Mouse (Mus musculus) frontal cortex, postnatal 36 days (tissue): Measurements from ENCODE around the gene Tspan5.

Source experiments
- DNase-seq, 2 experiments: peaks; one replicate each; pipeline ENCODE4 v3.0.0; 2022; ENCODE audit warnings: low spot score in 2 of 2

Gene Tspan5

DNA sequence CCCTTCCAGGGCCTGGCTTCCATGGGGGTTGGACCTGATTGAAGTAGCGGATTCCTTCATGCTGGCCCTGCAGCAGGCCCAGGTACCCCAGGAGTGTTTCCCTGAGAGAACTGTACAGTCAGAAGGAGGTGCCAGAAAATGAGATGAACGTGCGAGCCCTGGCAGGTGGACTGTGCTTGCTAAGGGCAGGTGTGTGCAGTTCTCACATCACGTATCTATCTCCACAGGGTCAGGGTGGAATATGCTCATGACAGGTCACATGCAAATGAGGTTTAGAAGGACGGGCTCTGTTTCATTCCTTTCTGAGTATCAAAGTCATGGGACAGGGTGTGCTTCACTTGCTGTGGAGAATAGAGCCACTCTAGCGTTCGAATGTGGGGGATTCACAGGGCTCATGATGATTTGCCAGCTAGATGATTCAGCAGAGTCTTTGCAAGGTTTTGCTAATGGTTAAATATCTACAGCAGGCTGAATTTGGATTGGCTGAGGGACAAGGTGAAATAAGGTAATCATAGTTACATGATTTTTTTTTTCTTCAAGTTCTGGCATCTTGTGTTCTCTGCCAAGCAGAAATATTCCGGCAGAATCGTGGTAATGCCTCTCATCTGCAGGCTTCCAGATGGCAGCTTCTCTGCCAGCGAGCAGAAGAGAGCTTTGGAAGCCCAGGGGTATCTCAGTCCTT, 28.8 kb downstream of the Tspan5 start:
- DNase-seq: peak; percentile 65 to 73

DNA sequence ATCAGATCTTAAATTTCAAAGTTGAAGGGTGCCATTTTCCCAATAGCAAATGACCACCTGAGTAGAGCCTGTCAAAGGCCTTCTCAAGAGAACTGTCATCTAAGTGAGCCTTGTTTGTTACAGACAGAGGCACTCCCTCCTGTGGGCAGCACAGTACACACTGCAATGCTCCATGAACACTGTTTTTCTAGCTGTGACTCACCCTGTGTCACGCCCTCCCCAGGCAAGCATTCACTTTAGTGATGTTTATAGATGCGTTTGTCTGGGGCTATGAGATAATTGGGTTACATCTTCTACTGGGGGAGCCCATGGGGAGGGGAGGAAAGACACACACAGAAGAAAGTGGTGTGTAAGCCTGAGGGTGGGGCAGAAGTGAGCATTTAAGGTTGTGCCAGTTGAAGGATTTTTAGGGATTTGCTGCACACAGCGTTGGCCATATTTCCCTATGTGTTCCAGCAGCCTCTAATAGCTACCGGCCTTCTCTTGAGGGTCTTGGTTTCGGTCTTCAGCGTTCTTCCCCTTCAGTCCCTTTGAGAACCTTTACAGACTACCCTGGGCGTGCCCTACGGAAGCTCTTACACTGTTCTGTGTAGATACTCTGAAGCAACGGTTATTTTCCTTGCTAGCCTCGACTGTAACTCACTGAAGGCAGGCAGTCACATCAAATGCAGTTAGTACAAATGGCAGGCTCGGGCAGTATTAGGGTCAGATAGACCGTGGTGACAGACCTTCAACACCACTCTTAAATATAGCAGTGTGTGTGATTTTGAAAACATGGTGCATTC, 29.7 kb downstream of the Tspan5 start:
- DNase-seq: no peak

DNA sequence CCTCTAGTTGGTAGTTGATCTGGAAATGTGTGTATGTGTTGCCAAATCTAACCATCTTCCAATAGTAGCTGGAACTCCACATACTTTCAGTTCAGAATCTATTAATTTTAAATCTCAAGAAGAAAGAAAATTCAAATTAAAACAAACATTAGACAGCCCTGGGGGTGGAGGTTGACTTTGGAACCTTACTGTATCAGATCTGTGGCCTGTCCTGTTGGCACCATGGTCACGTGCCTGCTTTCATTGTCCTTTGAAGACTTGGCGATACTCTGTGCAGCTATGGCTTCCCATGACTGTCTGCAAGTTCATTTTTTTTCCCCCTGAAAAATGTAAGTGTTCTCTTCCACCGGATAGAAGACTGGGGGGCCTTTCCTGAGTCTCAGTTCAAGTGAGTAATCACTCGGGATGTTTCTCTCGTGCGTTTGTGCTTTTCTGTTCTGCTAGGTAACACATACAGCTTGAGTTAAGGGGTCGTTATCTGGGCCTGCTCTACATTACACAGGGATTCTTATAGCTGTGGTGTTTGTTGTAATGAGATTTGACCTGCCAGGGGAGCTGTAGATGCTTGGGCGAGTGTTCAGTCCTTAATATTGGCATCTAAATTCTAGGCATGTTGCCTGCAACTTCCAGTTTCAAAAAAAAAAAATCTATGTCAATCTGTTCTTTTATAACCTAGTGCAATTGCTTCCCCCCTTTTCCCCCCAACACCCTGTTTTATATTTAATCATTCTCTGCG, 32.0 kb downstream of the Tspan5 start:
- no peak for DNase-seq

DNA sequence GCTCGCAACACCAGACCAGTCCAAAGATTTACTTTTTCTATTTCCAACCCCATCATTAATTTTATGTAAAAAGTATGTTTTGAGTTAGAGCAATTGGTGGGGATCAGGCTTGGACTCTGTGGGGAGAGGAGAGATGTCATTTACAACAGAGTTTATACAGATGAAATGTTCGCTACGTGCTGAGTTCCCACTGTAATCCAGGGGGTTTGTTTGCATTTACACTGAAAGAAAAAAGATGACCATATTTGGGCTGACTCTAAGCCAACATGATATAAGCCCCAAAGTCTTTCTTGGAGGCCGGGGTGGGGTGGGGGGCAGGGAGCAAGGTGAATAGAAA, 32.6 kb downstream of the Tspan5 start:
- no peak for DNase-seq

DNA sequence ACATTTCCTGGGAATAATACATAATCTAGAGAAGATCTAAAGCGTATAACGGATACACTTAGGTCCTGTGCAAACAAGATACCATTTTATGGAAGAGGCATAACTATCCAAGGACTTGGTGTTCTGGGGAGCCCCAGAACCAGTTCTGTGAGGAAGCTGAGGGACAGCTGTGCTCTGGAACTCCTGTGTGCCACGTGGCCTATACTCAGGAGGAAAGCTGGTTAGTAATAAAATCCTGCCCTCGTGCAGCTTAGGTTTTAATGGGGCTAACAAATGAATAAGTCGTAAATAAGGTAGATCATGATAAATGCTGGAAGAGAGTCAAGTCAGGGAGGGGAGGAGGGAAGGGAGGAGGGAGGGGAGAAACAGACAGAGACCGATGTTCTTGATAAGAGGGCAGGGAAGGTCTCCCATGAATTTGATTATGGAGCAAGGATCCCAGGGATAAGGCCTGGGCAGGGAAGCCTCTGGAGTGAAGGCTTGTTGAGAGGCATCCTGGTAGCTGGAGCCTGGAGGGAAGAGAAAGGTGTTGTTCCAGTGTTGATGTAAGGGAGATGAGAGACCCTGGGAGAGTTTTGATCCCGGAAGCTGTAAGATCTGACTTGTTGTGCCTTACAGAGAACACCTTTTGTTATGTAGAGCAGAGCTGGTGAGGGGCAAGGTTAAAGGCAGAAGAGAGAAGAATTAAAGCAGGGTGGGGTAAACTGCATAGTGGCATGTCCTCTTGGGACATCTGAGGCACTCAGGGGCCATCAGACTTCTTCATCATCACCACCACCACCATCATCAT, 34.1 kb downstream of the Tspan5 start:
- DNase-seq: no peak

DNA sequence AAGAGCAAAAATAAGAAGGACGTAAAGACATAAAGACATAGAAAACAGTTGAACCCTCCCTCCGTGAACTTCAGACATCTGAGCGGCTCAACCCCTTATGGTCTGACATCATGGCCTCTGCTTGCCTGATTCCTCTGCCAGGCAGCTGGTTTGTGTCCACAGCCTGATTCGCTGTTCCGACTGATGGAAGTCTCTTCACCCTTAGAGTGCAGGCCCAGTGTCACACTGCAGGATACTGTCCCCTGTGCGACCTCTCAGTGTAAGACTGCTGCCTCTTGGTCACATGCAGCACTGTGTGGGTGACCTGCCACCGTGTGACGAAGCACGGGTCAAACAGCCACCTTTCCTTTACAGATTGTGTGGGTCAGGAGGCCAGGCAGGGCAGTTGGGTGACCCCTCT, 39.5 kb downstream of the Tspan5 start:
- DNase-seq: no peak

DNA sequence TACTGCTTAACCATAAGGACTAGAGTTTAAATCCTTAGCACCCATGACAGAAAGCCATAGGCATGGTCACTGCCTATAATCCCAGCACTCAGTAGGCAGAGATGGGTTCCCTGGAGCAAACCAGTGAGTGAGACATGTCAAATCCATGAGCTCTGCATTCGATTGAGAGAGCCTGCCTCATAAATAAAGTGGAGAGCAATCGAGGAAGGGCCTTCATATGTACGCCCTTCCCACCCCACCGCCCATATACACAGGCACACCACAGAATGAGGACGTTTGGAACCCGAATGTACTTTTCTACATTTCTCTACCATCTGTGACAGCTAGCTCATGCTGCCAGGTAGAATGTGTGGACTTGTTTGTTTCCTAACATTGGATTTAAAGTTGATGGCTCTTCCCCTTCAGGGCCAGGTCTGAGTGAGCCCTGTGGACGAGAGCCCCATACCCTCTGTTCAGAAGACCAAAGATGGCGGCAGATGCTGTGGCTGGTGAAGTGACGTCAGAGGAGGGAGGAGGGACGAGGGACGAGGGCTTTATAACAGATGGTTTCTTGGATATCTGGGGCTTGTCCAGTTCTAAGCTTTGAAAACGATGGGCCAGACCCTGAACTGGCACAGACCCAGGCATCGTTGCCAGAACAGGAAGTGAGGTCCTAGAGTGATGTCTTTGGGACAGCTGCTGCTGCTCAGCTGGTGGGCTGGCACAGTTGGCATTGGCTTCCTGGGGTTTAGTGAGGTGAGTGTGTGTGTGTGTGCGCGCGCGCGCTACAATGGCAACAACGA, 42.1 kb downstream of the Tspan5 start:
- no peak for DNase-seq

DNA sequence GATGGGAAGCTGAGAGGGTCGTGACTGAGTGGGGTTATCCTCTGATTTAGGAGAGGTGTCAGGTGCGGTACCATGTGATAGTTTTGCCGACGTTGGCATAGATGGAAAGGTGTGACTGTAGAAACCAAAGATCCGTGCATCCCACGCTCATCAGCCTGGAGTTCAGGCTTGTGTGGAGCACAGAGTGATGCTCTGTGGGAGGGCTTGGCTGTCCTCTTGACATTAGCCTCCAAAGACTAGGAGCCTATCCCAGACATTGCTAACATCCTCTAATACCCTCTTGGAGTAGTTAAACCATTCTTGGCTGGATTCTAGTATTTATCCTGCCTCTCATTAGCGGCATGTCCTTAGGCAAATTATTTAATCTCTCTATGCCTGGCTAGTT, 42.6 kb downstream of the Tspan5 start:
- DNase-seq: no peak

DNA sequence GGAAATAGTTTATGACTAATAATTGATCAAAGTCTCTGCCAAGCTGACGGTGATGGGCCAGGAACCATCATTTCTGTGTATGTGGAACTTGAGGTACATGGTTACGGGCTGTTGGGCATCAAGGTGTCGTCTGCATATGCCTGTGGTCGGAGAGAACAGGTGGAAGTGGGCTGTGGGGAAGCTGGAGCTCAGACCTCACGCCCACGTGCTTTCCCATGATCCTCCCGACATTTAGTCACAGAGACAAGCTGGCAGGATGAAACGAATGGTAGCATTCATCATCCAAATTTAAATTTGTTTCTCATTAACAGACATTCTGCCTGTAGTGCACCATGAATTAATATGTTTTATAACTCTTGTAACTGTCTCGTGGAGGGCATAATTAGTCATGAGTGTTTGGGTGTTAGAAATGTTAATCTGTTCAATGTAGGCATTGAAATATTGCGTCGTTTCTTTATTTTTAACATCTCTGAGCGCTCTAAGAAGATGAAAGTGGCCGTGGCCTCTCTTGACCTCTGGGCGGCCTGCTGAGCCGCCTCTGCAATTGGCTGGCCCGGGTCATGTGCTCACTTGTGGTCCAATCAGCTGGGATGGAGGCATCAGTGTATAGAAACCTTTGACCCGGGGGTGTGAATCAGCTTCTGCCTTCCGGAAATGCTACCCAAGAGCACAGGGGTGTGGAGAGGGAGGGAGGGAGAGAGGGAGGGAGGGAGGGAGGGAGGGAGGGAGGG, 45.9 kb downstream of the Tspan5 start:
- no peak for DNase-seq

DNA sequence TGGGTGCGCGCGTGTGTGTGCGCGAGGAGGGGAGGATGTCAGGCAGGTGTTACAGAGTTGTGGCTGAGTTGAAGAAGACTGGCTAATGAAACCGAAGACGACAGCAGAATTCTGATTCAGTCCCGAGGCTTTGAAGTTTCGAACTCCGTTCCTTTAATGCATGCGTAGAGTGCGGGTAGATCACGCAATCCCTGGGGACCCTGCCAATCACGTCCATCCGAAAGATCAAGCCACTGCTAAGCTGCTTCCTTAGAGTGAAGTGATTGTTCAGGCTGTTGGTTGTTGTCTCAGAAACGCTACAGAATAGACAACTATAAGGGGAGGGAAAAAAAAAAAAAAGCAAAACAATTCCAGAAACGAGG, 46.5 kb downstream of the Tspan5 start:
- no peak for DNase-seq

DNA sequence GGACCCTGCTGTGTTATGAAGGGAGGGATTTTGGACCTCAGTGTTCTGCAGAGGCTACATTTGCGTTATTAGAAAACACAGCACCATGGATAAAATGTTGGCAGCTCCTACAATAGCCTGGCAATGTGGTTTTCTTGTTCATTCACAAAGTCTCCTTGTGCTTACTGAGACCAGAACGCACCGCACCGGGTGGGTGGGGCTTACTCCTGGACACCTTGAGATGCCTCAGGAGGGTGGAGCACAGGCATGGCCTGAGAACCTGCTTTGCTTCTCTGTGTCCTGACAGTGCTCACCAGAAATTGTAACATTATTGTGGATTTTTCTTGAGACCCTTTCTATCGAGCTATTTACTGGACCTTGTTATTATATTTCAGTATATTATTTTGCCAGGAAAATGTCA, 47.3 kb downstream of the Tspan5 start:
- no peak for DNase-seq

DNA sequence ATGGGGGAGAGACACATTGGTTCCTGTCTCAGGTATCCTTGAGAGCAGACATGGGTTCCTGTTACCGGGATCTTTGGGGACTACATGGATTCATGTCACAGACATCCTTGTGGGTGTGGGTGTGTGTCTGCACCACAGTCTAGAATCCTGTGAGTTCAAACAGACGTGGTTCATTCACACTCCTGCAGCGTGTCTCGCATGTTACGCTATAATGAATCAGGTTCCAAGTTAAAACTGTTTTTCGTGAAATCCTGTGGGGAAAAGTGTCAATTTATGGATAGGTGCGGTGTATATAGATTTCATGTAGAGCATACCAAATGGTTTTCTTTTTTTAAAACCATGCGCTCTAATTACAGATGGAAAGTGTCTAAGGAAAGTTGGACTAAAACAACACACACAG, 52.5 kb downstream of the Tspan5 start:
- DNase-seq: peak in 1 of 2 experiments; percentile 74

DNA sequence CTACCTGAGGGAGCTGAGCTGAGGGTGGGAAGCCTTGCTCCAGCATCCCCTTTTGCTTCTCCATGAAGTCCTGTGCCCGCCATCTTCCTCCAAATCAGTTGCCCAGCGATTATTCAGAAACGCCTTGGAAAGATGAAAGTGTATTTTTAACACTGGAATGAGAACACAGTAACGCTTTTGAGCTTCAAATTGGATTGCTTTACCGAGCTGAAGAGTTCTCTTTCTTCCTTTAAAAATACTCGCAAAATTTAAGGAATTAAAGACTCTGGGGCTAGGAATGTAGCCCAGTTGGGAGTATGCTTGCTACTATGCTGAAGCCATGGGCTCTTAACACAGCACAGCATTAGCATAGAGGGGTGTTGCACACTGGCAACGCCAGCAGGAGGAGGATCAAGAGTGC, 54.0 kb downstream of the Tspan5 start:
- no peak for DNase-seq

DNA sequence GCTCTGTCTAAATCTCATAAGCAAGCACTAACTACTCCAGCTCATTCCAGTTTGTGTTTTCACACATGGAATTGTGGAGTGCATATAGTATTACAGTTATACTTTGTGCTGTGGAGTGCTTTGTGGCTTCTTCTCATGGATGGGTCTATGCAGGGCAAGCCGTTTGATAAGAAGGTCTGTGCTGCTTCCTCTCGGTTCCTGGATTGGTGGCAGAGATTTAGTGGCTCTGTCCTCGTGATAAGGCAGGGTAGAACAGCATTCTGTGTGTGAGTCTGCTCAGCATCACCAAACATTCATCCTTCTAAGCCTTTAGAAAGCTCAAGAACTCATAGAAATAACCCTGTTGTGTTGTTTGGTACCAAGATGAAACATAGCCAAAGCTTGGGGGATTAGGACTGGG, 54.6 kb downstream of the Tspan5 start:
- DNase-seq: no peak

DNA sequence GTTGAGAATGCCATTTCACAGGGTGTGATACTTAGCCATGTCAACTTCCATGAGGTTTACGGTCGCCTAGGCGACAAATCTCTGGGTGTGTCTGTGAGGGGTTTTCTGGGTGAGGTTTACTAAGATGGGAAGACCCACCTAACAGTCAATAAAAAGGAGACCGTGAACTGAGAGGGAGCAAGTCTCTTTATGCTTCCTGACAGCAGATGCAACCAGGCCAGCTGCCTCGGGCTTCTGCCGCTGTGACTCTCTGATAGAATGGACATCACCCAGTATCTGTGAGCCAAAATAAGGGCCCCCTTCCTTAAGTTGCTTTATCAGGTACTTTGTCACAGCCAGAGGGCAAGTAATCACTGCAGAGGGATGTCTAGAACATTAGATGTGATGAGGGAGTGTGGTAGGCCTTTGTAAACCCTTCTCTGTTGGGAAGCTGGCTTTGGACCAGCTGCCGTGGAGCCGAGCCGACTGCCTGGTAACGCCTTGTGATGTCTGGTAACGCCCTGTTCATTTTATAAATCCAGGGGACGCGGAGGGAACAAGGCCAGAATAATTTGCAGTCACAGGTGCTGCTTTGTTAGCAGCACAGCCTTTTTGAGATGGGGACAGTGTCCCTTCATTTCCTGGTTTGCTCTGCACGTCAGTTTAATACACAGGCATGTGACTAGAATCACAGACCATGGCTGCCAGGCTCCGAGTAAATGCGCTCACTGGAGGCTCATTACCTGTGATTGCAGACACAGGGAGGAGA, 58.8 kb downstream of the Tspan5 start:
- DNase-seq: no peak

DNA sequence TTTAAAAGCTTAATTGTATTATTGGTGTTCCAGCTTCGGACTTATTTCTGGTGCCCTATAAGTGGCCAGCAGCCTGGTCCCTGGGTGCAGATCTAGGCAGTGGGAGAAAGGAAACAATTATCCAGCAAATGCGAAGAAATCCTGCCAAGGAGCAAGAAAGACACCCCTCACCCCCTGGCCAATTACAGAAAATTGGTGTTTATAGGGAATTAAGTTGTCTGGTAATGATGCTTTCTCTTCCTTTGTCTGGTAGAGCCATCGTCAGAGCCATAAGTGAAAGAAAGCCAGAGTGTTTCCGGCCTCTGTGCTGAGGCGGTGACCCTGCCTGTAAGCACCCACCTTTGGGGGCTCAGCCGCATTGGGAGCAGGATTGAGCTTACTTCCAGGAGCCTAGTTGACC, 59.7 kb downstream of the Tspan5 start:
- no peak for DNase-seq

DNA sequence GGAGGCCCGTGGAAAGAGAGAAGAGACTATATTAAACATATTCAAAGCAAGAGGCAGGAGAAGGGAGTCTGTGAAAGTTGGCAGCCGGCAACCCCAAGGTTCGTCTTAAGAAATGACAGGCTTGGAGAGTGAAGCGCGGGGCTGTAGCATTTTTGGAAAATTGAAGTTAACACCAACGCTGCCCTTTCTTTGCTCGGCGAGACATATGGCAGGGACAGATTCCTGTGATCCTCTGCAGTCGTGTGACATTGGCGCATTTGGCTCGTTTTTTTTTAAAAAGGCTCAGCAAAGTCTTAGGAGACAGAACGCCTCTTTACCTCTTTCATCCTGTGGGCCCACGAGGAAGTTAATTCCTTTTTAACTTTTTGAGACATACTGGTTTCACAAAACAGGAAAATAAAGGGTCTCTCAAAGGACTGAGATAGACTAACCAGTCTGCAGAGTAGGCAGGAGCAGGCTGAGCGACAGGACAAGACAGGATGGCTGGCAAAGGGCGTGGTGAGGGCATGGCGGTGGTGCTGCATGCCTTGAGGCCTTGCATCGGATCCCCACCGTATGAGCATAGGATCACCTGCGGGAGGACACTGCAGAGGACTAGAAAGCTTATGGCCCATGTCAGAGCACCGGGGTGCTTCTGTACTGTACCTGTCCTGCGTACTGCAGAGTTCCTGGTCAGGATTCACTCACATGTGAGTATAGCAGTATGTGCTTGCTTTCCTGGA, 60.9 kb downstream of the Tspan5 start:
- DNase-seq: peak; percentile 61 to 75

DNA sequence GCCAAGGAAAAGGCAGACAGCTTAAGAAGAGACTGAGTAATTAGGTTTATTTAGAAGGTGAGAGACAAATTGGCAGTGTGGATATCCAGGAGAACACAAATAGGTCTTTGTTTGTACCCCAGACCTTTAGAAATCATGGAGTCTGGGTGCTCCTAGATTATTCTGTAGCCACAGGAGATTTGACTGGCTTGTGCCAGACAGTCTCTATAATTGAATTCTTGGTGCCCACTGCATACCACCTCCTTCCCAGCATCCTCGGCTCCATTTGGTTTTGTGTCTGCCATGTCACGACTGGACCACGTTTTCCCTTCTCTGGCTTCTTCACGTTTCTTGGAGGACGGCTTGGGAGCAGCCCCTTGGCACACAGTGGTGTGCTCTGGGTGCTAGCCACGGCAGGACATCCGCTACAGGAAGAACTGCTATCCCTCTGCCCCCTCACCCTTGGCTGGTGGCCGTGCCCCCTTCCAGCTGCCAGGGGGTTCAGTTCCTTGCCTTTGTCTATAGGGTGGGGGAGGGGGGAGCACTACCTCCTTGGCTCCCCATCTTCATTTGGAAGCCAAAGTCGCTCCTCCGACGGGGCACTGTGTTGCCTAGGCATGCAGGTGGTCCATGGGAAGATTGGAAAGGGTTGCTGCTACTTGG, 61.6 kb downstream of the Tspan5 start:
- DNase-seq: no peak
